Mouse (Mus musculus): ENCODE data around the gene Ephx1. TPM values are rescaled to one million over a fixed set of nuclear protein-coding genes. Genes with fewer than 3 reads are reported as not detected.
"Not testable (repeated sequence)": the region's sequence is repeated elsewhere in the genome, so short reads cannot be mapped to it uniquely, and the experiment has no call there.

Gene Ephx1
- total RNA-seq, 2 experiments from 2014 or later = 22.5 to 40.8 TPM

DNA sequence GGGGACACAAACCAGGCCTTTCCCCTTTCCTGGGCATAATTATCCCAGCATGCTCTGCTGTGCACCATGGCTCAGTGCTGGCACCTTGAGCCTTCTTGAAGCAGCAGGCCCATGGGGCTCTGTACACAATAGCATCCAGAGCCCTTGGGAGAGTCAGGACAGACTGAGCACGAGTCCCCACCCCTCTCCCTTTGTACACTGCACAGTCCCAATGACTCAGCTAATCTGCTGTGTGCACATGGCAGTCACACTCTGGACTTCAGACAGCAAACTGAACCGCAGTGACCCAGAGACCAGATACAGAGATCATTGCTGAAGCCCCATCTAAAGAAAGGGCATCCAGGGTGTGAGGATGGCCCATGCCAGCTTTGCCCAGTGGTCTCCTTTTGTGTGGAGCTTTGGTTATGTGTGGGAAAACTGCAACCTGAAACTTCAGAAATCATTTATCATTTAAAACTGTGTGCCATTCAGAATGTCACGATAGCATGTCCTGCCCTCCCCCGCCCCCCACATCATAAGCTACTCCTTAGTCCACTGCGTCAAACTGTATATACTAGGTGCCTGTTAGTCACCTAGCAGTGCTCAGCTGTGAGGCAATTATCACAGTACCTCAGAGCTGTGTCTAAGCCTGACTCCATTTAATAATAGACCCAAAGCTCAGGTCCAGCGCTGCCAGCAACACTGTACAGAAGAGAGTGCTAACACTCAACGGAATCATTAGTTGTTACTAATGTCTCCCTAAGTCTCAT lies 39.2 kb downstream of the Ephx1 start:
- intact Hi-C loops (cut with DNase I); DNase-seq (ENCODE audit: low spot score): not testable (repeated sequence)

GRCm38 (mm10) chr1:180980464-180980863 lies 40.2 kb downstream of the Ephx1 start:
- intact Hi-C loops (cut with DNase I) = no loop called here
- DNase-seq (ENCODE audit: low spot score) = no peak

DNA sequence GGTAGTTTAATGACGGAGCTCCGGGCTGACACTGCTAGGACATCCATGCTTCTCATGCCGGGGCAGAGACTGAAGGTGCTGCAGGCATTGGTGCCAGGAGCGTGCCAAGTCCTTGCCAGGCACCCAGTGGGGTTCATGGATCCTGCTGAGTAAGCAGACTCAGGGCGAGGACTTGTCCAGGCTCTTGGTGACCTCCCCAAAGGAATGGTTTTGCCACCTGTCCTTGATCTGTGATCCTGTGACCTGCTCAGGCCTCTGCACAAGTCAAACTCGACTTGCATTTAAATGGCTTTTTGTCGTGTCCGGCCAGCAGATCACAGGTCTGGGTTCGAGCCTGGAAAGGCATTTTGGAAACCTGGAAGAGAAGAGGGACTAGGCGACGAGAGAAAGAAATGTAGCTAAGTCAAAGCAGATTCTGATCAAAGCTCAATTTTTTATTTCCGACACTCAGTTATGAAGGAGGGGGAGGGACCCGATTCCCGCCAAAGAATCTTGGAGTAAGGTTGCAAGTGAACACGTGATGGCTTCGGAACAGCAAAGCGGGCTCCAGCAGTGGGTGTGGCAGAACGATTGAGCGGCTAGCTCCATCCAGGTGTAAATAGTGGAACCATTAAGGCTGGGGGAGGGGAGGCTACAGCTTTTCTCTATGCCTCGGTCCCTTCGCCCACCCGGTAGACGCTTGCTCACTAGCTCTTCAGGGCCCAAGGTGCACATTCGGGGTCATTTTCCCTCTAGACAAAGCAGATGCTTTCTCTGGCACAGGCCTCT lies 41.0 kb downstream of the Ephx1 start:
- no peak for DNase-seq (ENCODE audit: low spot score)

GRCm38 (mm10) chr1:180976110-180976679 lies 44.5 kb downstream of the Ephx1 start:
- intact Hi-C loops (cut with DNase I) = no loop called here
- DNase-seq (ENCODE audit: low spot score) = no peak

More for the DNA sequence above, 41.0 kb downstream of the Ephx1 start:
- intact Hi-C loops (cut with DNase I) = no loop called here

- intact Hi-C loops (cut with DNase I) = loop anchor here (1.0 kb wide), 1 partner anchor 73 kb away; no protein-coding TSS in a partner anchor
- DNase-seq (ENCODE audit: low spot score) = no peak
These were observed 46.5 kb downstream of the Ephx1 start for GRCm38 (mm10) chr1:180974126-180974746.

GRCm38 (mm10) chr1:180972941-180973340 lies 47.8 kb downstream of the Ephx1 start:
- DNase-seq (ENCODE audit: low spot score) = no peak
- intact Hi-C loops (cut with DNase I) = no loop called here

- DNase-seq (ENCODE audit: low spot score) = no peak
- intact Hi-C loops (cut with DNase I) = no loop called here
These were observed 53.4 kb downstream of the Ephx1 start for GRCm38 (mm10) chr1:180967261-180967660.

DNA sequence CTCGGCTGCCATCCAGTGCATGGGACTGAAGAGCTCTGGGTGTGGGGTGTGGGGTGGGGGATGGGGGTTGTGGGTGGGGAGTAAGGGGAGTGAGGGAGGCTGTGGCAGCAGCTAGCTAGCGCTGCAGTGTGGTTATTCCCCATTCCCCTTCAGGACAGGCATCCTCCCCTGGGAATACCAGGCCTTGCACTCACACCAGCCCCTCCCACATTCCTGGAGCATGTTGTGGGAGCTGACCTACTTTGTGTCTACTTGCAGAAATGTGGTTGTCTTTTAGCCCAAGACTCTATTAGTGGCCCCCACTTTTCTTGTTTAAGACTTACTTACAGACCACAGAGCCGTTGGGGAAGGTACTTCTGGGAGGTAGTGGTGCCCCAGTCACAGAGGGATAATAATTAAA lies 54.2 kb downstream of the Ephx1 start:
- intact Hi-C loops (cut with DNase I) = no loop called here
- peak; percentile 38 for DNase-seq (ENCODE audit: low spot score)

DNA sequence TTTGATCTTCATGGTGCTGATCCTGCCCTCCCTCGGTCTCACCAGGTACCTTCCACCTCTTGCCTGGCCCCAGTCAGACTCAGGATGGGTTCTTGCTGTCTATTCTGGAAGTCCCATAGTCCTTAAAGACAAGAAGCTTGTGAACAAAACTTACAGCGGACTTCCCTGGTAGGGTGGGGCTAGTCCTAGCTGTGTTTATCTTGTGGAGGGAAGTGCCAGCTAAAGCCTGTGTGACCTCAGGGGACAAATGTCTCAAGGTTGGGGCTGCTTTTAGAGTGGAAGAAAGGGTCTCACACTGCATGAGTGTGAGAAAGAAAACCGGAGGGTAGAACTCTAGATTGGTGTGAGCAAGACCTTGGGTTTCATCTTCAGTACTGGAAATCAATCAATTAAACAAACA lies 54.9 kb downstream of the Ephx1 start:
- DNase-seq (ENCODE audit: low spot score) = no peak
- intact Hi-C loops (cut with DNase I) = no loop called here

DNA sequence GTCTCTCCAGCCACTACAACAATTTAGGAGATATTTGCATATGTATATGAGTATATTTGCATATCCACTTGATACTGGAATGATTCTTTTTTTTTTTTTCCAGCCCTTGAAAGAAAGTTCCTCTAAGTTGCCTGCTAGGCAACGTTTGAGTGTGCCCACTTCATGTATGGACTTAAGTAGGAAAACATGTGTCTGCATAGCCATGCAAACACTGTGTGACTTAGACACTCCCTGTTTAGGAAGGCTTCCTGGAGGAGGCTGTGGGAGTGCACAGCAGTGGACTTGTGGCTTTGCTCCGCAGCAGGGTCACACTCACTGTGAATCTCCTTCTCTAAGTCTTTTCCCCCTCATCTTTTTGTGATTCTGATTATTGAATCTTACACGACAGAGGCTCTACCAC lies 61.9 kb downstream of the Ephx1 start:
- DNase-seq (ENCODE audit: low spot score) = no peak
- intact Hi-C loops (cut with DNase I) = no loop called here

- DNase-seq (ENCODE audit: low spot score) = no peak
- intact Hi-C loops (cut with DNase I) = no loop called here
These were observed 62.7 kb downstream of the Ephx1 start for GRCm38 (mm10) chr1:180957989-180958388.

DNA sequence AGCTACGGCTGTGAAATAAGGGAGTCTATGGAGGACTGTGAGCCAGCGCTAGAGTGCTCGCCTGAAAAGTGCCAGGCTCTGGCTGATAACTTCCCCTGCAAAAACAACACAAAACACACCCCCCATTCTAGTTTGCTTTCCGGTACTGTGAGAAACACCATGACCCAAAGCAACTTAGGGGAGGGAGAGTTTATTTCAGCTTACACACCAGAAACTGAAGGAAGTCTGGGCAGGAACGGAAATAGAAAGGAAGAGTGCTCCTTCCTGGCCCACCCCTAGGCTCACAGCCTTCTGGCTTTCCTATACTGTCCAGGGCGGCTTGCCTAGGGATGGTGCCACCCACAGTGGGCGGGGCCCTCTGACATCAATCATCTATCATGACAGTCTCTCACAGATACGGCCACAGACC lies 63.7 kb downstream of the Ephx1 start:
- DNase-seq (ENCODE audit: low spot score) = peak; percentile 35
- intact Hi-C loops (cut with DNase I) = no loop called here

DNA sequence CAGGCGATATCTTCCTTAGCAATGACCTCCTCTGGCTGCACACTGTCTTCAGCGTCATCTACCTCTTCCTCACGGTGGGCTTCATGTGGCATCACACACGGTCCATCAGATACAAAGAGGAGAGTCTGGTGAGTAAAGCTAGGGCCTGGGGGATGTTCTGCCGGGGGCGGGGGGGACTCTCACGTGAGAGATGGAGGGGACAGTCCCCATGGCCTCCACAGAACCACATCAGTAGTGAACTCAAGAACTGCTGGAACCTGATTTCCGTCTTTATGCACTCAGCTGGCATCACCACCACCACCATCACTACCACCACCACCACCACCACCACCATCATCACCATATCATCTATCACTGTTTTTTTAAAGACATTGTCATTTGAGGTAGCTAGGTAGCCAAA lies 64.3 kb downstream of the Ephx1 start:
- no peak for DNase-seq (ENCODE audit: low spot score)
- intact Hi-C loops (cut with DNase I) = no loop called here

DNA sequence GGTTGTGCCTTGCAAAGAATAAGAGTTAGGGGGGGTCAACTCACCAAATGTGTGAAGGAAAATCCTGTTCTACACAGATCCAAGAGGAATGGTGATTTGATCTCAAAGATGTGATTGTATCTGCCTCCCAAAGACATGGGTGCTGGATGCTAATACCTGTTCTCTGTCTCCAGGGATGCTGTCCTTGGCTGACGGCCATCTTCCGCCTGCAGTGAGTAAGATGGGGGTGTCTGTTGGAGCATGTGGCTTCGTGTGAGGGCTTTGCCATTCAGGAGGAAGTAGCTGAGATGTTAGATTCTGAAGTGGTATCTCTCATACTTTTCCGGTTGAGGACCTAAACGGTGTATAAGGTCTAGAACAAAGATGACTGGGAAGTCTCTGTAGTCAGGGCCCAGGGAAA lies 67.9 kb downstream of the Ephx1 start:
- intact Hi-C loops (cut with DNase I) = no loop called here
- DNase-seq (ENCODE audit: low spot score) = no peak

GRCm38 (mm10) chr1:180952085-180952746 lies 68.5 kb downstream of the Ephx1 start:
- intact Hi-C loops (cut with DNase I) = no loop called here
- DNase-seq (ENCODE audit: low spot score) = no peak

DNA sequence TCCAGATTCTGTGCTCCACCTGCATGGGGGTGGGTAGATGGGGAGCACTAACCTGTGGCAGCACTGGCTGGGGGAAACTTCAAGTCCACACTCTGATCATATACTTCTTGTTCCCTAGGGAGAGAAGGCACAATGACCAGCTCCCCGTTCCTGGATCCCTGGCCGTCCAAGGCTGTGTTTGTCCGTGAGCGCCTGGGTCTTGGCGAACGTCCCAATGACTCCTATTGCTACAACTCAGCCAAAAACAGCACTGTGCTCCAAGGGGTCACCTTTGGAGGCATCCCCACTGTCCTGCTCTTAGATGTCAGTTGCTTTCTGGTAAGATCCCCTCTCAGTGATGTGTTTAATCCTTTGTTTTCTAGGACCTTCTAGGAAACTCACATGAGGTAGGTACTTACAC lies 74.3 kb downstream of the Ephx1 start:
- intact Hi-C loops (cut with DNase I) = no loop called here
- DNase-seq (ENCODE audit: low spot score) = no peak

- intact Hi-C loops (cut with DNase I) = no loop called here
- peak; percentile 60 for DNase-seq (ENCODE audit: low spot score)
These were observed 75.4 kb downstream of the Ephx1 start for GRCm38 (mm10) chr1:180945001-180945980.

- intact Hi-C loops (cut with DNase I) = no loop called here
- DNase-seq (ENCODE audit: low spot score) = peak; percentile 19
These were observed 76.2 kb downstream of the Ephx1 start for GRCm38 (mm10) chr1:180944553-180944952.

- intact Hi-C loops (cut with DNase I) = no loop called here
- no peak for DNase-seq (ENCODE audit: low spot score)
These were observed 76.8 kb downstream of the Ephx1 start for GRCm38 (mm10) chr1:180943896-180944295.
